Mouse (Mus musculus): ENCODE measurements at regions not wholly inside any gene's neighbourhood (a gene's known extent, or its start where the extent isn't known, plus 50 kb on each side); places are given as distances from the start of the nearest gene placed in this dataset.

DNA sequence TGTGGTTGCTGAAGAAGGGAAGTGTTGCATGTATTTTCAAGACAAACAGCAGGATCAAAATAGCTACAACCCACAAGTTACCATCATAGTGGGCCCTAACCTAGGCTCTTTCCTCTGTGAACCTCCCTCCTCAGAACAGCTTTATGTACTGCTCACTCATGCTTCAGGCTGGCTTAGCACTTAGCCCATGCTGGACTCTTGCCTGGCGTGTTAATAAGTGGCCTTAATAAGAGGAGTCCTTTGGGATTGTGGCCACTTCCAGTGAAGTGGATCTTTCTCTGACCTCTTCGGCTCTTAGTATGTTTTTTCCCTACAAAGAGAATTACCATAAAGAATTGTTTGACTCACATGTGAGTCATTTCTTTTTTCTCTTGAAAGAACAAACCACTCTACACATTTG, 101.9 kb downstream of the Fam204a start:
- Histone ChIP-seq H3K36me3 (ENCODE audit: control insufficient read depth, insufficient read depth, low read length) (no peaks in the 10 kb centered on the region), H3K4me1 (ENCODE audit: control insufficient read depth, insufficient read depth, low read length) (peaks cover 5% of the 10 kb centered on the region; the same call in 1 of the 2 replicates), H3K27ac (ENCODE audit: low read depth, low read length) (no peak overlapping the region), H3K4me2 (replicated peaks; ENCODE audit: low read depth, low read length) (no peak overlapping the region), H3K4me3 (ENCODE audit: low read length) (no peak overlapping the region), H3K9ac (ENCODE audit: low read depth, low read length) (no peak overlapping the region), H3K27me3 (ENCODE audit: control insufficient read depth, insufficient read depth, low read length) (no peaks in the 10 kb centered on the region), H3K9me3 (ENCODE audit: control insufficient read depth, low read length) (no peaks in the 10 kb centered on the region)
- ATAC-seq (ENCODE audit: low FRiP score, low TSS enrichment), result no peak
- 88% methylated on average over 2 of the region's 2 CpGs for WGBS

DNA sequence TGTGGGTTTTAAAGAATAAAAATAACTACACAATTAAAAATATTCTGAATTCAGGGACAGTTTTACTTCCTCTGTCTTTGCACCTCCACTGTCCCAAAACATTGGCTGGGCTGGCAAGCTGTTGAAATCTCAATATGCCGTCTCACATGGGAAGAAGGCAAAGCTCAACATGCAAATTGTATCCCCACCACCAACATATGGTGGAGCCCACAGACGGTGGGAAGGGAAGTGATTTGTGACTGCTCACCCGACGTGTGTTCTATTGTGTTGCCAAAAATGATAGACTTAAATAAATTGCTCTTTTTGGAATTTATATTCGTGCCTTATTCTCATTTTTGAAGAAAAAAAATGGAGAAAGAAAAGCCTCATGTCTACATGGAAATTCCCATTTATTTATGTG, 105.6 kb downstream of the Fam204a start:
- Histone ChIP-seq H3K4me2 (replicated peaks; ENCODE audit: low read depth, low read length) (no peak overlapping the region), H3K9me3 (ENCODE audit: control insufficient read depth, low read length) (no peaks in the 10 kb centered on the region), H3K4me3 (ENCODE audit: low read length) (no peak overlapping the region), H3K9ac (ENCODE audit: low read depth, low read length) (no peak overlapping the region), H3K4me1 (ENCODE audit: control insufficient read depth, insufficient read depth, low read length) (peaks cover 5% of the 10 kb centered on the region; the same call in 1 of the 2 replicates), H3K27ac (ENCODE audit: low read depth, low read length) (no peak overlapping the region), H3K36me3 (ENCODE audit: control insufficient read depth, insufficient read depth, low read length) (no peaks in the 10 kb centered on the region), H3K27me3 (ENCODE audit: control insufficient read depth, insufficient read depth, low read length) (no peaks in the 10 kb centered on the region)
- ATAC-seq (ENCODE audit: low FRiP score, low TSS enrichment), result no peak
- 67% methylated on average over 5 of the region's 5 CpGs for WGBS

- H3K36me3 ChIP-seq (ENCODE audit: control insufficient read depth, insufficient read depth, low read length), result no peaks in the 10 kb centered on the region
- peaks cover 5% of the 10 kb centered on the region; the same call in 1 of the 2 replicates for H3K4me1 ChIP-seq (ENCODE audit: control insufficient read depth, insufficient read depth, low read length)
- no peak overlapping the region for H3K9ac ChIP-seq (ENCODE audit: low read depth, low read length)
- no peaks in the 10 kb centered on the region for H3K9me3 ChIP-seq (ENCODE audit: control insufficient read depth, low read length)
- no peak overlapping the region for H3K4me3 ChIP-seq (ENCODE audit: low read length)
- no peak overlapping the region for H3K27ac ChIP-seq (ENCODE audit: low read depth, low read length)
- ATAC-seq (ENCODE audit: low FRiP score, low TSS enrichment), result peak; percentile 83
- 11% methylated on average over 1 of the region's 1 CpGs for WGBS
- no peak overlapping the region for H3K4me2 ChIP-seq (replicated peaks; ENCODE audit: low read depth, low read length)
- H3K27me3 ChIP-seq (ENCODE audit: control insufficient read depth, insufficient read depth, low read length), result no peaks in the 10 kb centered on the region
Measured at GRCm38 (mm10) chr19:60119051-60119450, 107.5 kb downstream of the Fam204a start.

- Histone ChIP-seq H3K4me1 (ENCODE audit: control insufficient read depth, insufficient read depth, low read length) (no peaks in the 10 kb centered on the region), H3K9ac (ENCODE audit: low read depth, low read length) (no peak overlapping the region), H3K4me3 (ENCODE audit: low read length) (no peak overlapping the region), H3K36me3 (ENCODE audit: control insufficient read depth, insufficient read depth, low read length) (no peaks in the 10 kb centered on the region), H3K9me3 (ENCODE audit: control insufficient read depth, low read length) (no peaks in the 10 kb centered on the region), H3K27ac (ENCODE audit: low read depth, low read length) (no peak overlapping the region), H3K4me2 (replicated peaks; ENCODE audit: low read depth, low read length) (no peak overlapping the region), H3K27me3 (ENCODE audit: control insufficient read depth, insufficient read depth, low read length) (no peaks in the 10 kb centered on the region)
- WGBS, result 41% methylated on average over 7 of the region's 7 CpGs
- no peak for ATAC-seq (ENCODE audit: low FRiP score, low TSS enrichment)
Measured at GRCm38 (mm10) chr19:60113666-60114388, 112.7 kb downstream of the Fam204a start.

- WGBS, result 69% methylated on average over 6 of the region's 6 CpGs
- no peak for ATAC-seq (ENCODE audit: low FRiP score, low TSS enrichment)
- H3K36me3 ChIP-seq (ENCODE audit: control insufficient read depth, insufficient read depth, low read length), result no peaks in the 10 kb centered on the region
- no peak overlapping the region for H3K27ac ChIP-seq (ENCODE audit: low read depth, low read length)
- H3K9ac ChIP-seq (ENCODE audit: low read depth, low read length), result no peak overlapping the region
- H3K9me3 ChIP-seq (ENCODE audit: control insufficient read depth, low read length), result no peaks in the 10 kb centered on the region
- no peak overlapping the region for H3K4me2 ChIP-seq (replicated peaks; ENCODE audit: low read depth, low read length)
- H3K27me3 ChIP-seq (ENCODE audit: control insufficient read depth, insufficient read depth, low read length), result no peaks in the 10 kb centered on the region
- no peak overlapping the region for H3K4me3 ChIP-seq (ENCODE audit: low read length)
- H3K4me1 ChIP-seq (ENCODE audit: control insufficient read depth, insufficient read depth, low read length), result no peaks in the 10 kb centered on the region
Measured at GRCm38 (mm10) chr19:60110278-60110677, 116.2 kb downstream of the Fam204a start.

GRCm38 (mm10) chr19:60109488-60109887, 117.0 kb downstream of the Fam204a start:
- Histone ChIP-seq H3K9ac (ENCODE audit: low read depth, low read length) (no peak overlapping the region), H3K27ac (ENCODE audit: low read depth, low read length) (no peak overlapping the region), H3K36me3 (ENCODE audit: control insufficient read depth, insufficient read depth, low read length) (no peaks in the 10 kb centered on the region), H3K4me1 (ENCODE audit: control insufficient read depth, insufficient read depth, low read length) (no peaks in the 10 kb centered on the region), H3K4me2 (replicated peaks; ENCODE audit: low read depth, low read length) (no peak overlapping the region), H3K27me3 (ENCODE audit: control insufficient read depth, insufficient read depth, low read length) (no peaks in the 10 kb centered on the region), H3K9me3 (ENCODE audit: control insufficient read depth, low read length) (no peaks in the 10 kb centered on the region), H3K4me3 (ENCODE audit: low read length) (no peak overlapping the region)
- ATAC-seq (ENCODE audit: low FRiP score, low TSS enrichment), result no peak
- WGBS, result 77% methylated on average over 8 of the region's 8 CpGs

GRCm38 (mm10) chr19:60097915-60098314, 128.6 kb downstream of the Fam204a start:
- Histone ChIP-seq H3K4me3 (ENCODE audit: low read length) (no peak overlapping the region), H3K27ac (ENCODE audit: low read depth, low read length) (no peak overlapping the region), H3K9ac (ENCODE audit: low read depth, low read length) (no peak overlapping the region; the same call in 1 of the 2 replicates), H3K4me1 (ENCODE audit: control insufficient read depth, insufficient read depth, low read length) (no peaks in the 10 kb centered on the region), H3K27me3 (ENCODE audit: control insufficient read depth, insufficient read depth, low read length) (no peaks in the 10 kb centered on the region), H3K4me2 (replicated peaks; ENCODE audit: low read depth, low read length) (no peak overlapping the region), H3K36me3 (ENCODE audit: control insufficient read depth, insufficient read depth, low read length) (no peaks in the 10 kb centered on the region), H3K9me3 (ENCODE audit: control insufficient read depth, low read length) (no peaks in the 10 kb centered on the region)
- 82% methylated on average over 3 of the region's 3 CpGs for WGBS
- ATAC-seq (ENCODE audit: low FRiP score, low TSS enrichment), result no peak

DNA sequence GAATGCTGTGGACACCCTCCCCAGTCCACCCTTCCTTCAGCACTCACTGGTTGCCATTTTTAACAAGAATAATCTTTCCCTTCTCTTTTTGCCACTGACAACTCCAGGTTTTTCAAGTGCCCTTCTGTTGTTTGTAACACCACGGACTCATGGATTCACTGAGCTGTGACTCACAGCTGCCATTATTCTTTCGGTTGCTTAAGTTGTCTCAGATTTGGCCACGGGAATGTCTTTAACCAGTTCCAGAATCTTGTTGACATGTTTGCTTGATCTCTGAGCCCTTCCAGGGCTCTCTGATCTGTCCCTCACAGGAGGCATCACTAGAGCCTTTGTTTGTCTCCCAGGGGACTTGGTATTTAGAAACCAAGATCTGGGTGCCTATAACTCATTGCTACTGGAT, 131.5 kb upstream of the Rab11fip2 start:
- H3K27me3 ChIP-seq (ENCODE audit: control insufficient read depth, insufficient read depth, low read length), result no peaks in the 10 kb centered on the region
- H3K9ac ChIP-seq (ENCODE audit: low read depth, low read length), result no peak overlapping the region
- no peak for ATAC-seq (ENCODE audit: low FRiP score, low TSS enrichment)
- 25% methylated on average over 3 of the region's 3 CpGs for WGBS
- H3K9me3 ChIP-seq (ENCODE audit: control insufficient read depth, low read length), result no peaks in the 10 kb centered on the region
- no peak overlapping the region for H3K4me2 ChIP-seq (replicated peaks; ENCODE audit: low read depth, low read length)
- no peak overlapping the region for H3K4me3 ChIP-seq (ENCODE audit: low read length)
- H3K4me1 ChIP-seq (ENCODE audit: control insufficient read depth, insufficient read depth, low read length), result no peaks in the 10 kb centered on the region
- no peak overlapping the region for H3K27ac ChIP-seq (ENCODE audit: low read depth, low read length)
- H3K36me3 ChIP-seq (ENCODE audit: control insufficient read depth, insufficient read depth, low read length), result no peaks in the 10 kb centered on the region

DNA sequence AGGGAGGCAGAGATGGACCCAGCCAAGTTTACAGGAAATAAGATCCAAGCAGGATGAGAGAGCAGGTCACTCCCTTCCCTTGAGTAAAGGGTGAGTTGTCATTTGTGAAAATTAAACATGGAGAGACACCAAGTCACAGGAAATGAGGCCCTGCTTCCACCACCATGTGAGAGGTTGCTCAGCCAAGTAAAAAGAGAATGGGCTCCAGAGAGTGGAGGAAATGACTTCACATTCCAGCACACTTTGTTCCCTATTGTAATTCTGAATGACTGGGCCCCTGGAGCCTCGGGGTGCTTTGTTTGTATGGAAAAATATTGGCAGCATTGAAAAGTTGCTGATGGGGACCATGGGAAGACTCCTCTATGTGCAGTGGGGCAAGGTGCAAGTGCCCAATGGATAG, 129.9 kb upstream of the Rab11fip2 start:
- H3K9me3 ChIP-seq (ENCODE audit: control insufficient read depth, low read length), result no peaks in the 10 kb centered on the region
- H3K9ac ChIP-seq (ENCODE audit: low read depth, low read length), result no peak overlapping the region
- H3K27me3 ChIP-seq (ENCODE audit: control insufficient read depth, insufficient read depth, low read length), result no peaks in the 10 kb centered on the region
- 18% methylated on average over 1 of the region's 1 CpGs for WGBS
- H3K4me1 ChIP-seq (ENCODE audit: control insufficient read depth, insufficient read depth, low read length), result no peaks in the 10 kb centered on the region
- no peak overlapping the region for H3K27ac ChIP-seq (ENCODE audit: low read depth, low read length)
- H3K36me3 ChIP-seq (ENCODE audit: control insufficient read depth, insufficient read depth, low read length), result no peaks in the 10 kb centered on the region
- H3K4me2 ChIP-seq (replicated peaks; ENCODE audit: low read depth, low read length), result no peak overlapping the region
- no peak for ATAC-seq (ENCODE audit: low FRiP score, low TSS enrichment)
- H3K4me3 ChIP-seq (ENCODE audit: low read length), result no peak overlapping the region
